Mouse (Mus musculus): ENCODE data around the gene Vamp2. TPM values are rescaled to one million over a fixed set of nuclear protein-coding genes. Genes with fewer than 3 reads are reported as not detected.
"Not testable (repeated sequence)": the region's sequence is repeated elsewhere in the genome, so short reads cannot be mapped to it uniquely, and the experiment has no call there.

Vamp2 gene
- polyA plus RNA-seq, 1 experiment: 1,200 TPM

- no peak for DNase-seq (ENCODE audit: extremely low spot score in 1 of 2, low spot score in 1 of 2)
These were observed 9.4 kb upstream of the Vamp2 start for GRCm38 (mm10) chr11:69078805-69079438.

- DNase-seq (ENCODE audit: extremely low spot score in 1 of 2, low spot score in 1 of 2): no peak
These were observed 8.0 kb upstream of the Vamp2 start for GRCm38 (mm10) chr11:69080102-69080854.

- no peak for DNase-seq (ENCODE audit: extremely low spot score in 1 of 2, low spot score in 1 of 2)
These were observed 7.5 kb upstream of the Vamp2 start for GRCm38 (mm10) chr11:69080855-69081222.

GRCm38 (mm10) chr11:69081613-69082012, 6.7 kb upstream of the Vamp2 start:
- no peak for DNase-seq (ENCODE audit: extremely low spot score in 1 of 2, low spot score in 1 of 2)

- no peak for DNase-seq (ENCODE audit: extremely low spot score in 1 of 2, low spot score in 1 of 2)
These were observed 2.7 kb upstream of the Vamp2 start for GRCm38 (mm10) chr11:69085608-69086007.

DNA sequence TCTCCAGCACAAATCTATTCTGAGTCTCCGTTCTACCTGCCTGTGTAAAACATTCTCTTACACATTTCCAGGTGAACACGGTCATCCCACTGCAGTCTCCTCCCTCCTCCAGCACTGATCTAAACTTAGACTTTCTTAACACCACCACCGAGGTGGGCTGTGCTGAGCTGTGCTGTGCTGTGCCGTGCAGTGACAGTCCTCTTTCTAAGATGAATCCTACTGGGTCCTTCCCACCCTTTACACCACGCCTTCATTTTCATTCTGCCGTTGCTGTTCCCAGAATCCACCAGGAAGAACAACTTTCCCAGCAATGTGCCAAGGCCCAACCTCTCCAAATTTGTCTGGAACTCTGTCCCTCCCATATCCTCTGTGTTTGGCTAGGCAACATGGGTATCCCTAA, 1.9 kb upstream of the Vamp2 start:
- DNase-seq (ENCODE audit: extremely low spot score in 1 of 2, low spot score in 1 of 2): peak in 1 of 2 experiments; percentile 79

DNA sequence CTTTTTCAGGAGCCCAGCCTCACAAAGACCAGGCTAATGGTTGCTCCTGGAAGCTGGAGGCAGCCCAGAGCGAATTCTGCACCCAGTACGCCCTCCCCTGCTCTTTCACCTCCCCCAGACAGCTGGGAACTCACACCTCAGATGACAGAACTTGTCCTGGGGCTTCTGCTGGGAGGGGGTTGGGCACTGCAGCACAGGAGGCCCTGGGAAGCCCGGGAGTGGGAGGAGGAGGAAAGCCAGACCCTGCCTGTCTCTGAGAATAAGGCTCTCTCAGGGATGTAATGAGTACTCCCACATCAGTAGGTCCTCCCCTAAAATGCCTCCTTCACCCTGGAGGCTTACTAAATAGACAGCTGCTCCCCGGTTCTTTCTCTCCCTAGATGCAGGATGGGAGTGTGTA, 1.2 kb upstream of the Vamp2 start:
- DNase-seq (ENCODE audit: extremely low spot score in 1 of 2, low spot score in 1 of 2): peak in 1 of 2 experiments; percentile 74

- no peak for DNase-seq (ENCODE audit: extremely low spot score in 1 of 2, low spot score in 1 of 2)
These were observed 693 bp upstream of the Vamp2 start for GRCm38 (mm10) chr11:69087597-69087996.

GRCm38 (mm10) chr11:69088856-69089615, 746 bp downstream of the Vamp2 start:
- DNase-seq (ENCODE audit: extremely low spot score in 1 of 2, low spot score in 1 of 2): no peak

GRCm38 (mm10) chr11:69089616-69090290, 1.5 kb downstream of the Vamp2 start:
- DNase-seq (ENCODE audit: extremely low spot score in 1 of 2, low spot score in 1 of 2): no peak

GRCm38 (mm10) chr11:69090367-69090766, 2.1 kb downstream of the Vamp2 start:
- DNase-seq (ENCODE audit: extremely low spot score in 1 of 2, low spot score in 1 of 2): no peak

DNA sequence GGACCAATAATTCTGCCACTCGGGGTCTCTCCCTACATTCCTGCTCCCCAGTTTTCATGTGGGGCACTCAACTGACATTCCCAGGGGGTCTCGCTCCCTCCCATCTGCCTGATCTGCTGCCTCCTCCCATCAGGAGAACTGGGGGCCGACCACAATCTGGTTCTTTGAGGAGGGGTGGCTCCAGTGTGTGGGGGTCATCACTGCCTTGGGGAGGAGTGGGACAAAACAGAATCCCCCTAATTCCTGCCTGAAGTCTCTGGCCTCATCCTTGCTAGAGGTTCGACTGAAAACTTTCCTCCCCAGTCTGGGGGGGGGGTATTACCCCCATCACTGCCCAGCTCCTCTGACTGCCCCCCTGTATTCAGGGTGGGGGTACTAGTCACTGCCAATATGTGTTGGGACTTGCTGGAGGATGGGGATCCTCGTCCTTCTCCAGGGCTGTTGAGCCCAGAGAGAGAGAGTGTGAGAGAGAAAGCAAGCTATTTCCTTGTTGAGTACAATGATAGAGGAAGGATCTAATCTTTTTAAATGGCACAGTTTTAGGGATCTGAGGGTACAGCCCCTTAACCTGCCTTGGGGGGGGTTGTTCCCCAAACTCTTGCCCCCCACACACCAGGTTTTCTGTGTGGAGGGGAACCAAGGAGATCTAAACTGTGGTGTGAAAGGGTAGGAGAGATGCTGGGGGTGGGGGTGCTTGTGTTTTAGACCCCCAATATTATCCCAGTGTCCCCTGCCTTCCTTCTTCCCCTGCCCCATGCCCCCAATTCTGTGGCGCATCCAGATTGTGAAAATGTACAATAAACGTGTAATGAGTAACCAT, 3.5 kb downstream of the Vamp2 start:
- DNase-seq (ENCODE audit: extremely low spot score in 1 of 2, low spot score in 1 of 2): no peak

- DNase-seq (ENCODE audit: extremely low spot score in 1 of 2, low spot score in 1 of 2): peak in 1 of 2 experiments; percentile 91
These were observed 4.1 kb downstream of the Vamp2 start for GRCm38 (mm10) chr11:69092386-69092751.

GRCm38 (mm10) chr11:69092871-69093270, 4.6 kb downstream of the Vamp2 start:
- no peak for DNase-seq (ENCODE audit: extremely low spot score in 1 of 2, low spot score in 1 of 2)

GRCm38 (mm10) chr11:69093856-69094255, 5.6 kb downstream of the Vamp2 start:
- DNase-seq (ENCODE audit: extremely low spot score in 1 of 2, low spot score in 1 of 2): not testable (repeated sequence)

GRCm38 (mm10) chr11:69094697-69095429, 6.6 kb downstream of the Vamp2 start, which contains the start of gene Per1:
TSS of gene Per1 (plus strand) at chr11:69095217.
- DNase-seq (ENCODE audit: extremely low spot score in 1 of 2, low spot score in 1 of 2): peak; percentile 100

DNA sequence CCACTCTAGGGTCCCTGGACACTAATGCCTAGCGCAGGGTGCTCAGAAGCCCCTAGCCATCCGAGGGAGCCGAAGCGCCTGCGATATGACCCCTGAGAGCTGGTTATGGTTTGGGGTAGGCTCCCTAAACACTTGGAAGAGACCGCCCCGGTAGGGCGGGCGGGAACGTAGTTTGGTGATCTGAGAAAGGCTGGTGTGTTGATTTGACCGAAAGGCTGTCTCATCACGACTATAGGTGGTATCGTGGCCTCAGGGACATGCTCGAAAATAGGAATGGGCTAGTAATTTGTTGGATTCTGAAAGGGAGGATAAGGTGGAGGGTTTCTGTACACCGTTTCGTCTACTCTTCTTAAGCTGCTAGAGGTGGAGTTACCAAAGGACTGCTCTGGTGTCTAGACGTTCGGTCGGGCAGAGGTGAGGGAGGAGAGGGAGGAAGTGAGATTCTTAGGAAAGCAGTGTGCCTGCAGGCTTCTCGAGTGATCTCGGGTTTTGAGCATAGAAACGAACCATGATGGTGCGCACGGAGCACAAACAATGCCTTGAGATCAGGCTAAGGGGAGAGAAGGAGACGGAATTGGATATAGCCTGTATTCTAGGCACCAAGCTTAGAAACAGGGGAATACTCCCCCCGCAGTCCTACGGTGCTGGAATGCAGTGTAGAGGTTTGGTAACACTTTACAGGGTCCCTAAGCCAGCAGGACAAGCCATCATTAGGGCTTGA, 7.4 kb downstream of the Vamp2 start:
- no peak for DNase-seq (ENCODE audit: extremely low spot score in 1 of 2, low spot score in 1 of 2)

DNA sequence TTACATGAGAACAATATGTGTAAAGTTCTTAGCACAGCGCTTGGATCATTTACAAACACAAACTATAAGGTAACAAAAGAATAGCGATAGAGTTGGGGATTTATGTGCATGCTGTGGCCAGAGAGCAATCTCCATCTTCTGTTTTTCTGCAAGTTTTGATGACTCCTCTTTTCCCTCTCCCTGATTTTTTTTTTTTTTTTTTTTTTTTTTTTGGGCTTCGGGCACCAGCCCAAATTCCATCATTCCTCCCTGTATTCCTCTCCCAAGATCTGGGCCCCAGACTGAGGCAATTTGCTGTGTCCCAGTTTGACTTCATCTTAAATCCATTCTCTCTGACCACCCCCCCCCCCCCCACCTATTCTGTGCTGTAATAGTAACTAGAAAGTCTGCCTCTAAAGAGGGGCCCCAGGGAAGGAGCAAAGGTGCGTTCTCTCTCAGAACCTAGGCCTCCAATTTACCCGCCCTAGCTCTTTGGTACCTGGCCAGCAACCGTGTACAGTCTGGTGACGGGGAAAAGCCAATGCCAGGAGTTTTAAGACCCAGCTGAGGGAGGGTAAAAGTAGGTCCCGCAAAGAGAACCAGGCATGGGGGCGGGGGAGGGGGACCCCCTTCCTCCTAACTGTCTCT, 8.2 kb downstream of the Vamp2 start:
- DNase-seq (ENCODE audit: extremely low spot score in 1 of 2, low spot score in 1 of 2): no peak
